Mouse (Mus musculus) lung, adult 2 months (tissue): ENCODE measurements around the gene Gal3st2b.
"Not testable (repeated sequence)": the region's sequence is repeated elsewhere in the genome, so short reads cannot be mapped to it uniquely, and the experiment has no call there.

Experiments
- CTCF ChIP-seq: fragments of 200-500 bp; IDR thresholded peaks from 2 replicates; pipeline ENCODE4 v1.5.1; 2011; ENCODE audit warnings: mild to moderate bottlenecking, low read length, control low read depth; ENCODE audit not compliant: insufficient read depth
- POLR2A ChIP-seq: fragments of 200-500 bp; IDR thresholded peaks from 2 replicates; pipeline ENCODE4 v1.6.1; 2011; ENCODE audit warnings: low read depth, mild to moderate bottlenecking, control low read depth, low read length, borderline replicate concordance; ENCODE audit errors: extremely low read depth

DNA sequence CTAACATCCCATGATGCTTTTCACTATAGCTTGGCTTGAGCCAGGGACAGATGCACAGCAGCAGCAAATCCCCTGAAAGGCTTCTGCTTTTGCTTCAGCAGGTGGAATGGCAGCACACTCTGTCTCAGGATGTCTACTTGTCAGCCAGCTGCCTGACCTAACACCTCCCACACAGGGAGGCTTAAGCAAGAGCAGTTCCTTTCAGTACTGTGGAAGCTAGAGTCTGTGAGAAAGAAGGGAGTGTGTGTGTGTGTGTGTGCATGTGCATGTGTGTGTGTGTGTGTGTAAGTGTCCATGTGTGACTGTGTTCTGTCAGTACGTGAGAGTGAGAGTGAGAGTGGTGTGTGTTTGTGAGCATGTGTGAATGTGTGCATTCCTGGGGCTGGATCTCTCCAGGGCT is 19.7 kb downstream of the Gal3st2b start:
- not testable (repeated sequence) for TF ChIP-seq CTCF, POLR2A
